Mouse (Mus musculus): ENCODE measurements around the gene Nipbl. TPM values are rescaled to one million over a fixed set of nuclear protein-coding genes. Genes with fewer than 3 reads are reported as not detected.

Nipbl gene
- polyA plus RNA-seq (2015; fragmentation: Nextera tagmentation; extraction: Ambion mirVana): 10.7 and 12.0 TPM in 2 replicates

GRCm38 (mm10) chr15:8443926-8444889 lies at the start of gene Nipbl:
Gene Nipbl, minus strand, starts transcription at chr15:8444463.

Other genes starting within 250 kb of the Nipbl start
- gene Gm2310, start 75.5 kb upstream of the Nipbl start, polyA plus RNA-seq (2015; fragmentation: Nextera tagmentation; extraction: Ambion mirVana): not detected in 2 replicates

Measured in neural tube, postnatal 0 days (tissue).